In the genomic region with DNA sequence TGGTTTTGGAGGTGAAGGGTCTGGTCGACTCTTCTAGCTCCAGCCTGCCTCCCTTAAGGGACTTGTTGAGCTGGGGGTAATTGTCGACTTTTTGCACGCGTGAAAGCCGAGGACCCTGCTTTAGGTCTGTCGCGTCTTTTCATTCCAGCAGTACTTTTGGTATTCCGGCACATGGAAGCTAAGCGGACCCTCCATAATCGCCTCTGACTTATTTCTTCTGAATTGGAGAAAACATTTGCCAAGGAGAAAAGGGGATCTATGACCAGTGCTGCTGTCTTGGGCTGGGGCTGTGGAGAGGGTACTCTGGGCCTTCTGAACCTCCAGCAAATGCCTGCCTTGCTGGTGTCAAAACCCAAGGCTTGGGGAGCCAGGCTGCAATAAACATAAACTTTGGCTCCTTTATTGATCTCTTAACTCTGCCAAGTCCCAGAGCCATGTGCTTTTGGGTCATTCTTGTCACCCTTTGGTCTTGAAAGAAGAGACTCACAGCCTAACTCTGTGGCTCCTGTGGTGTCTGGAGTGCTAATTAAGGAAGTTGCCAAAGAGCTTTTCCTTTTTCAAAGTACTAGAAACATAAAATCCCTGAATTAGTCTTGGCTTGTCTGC, we compare ENCODE assay signal across 8 mouse cellular contexts. TPM values are rescaled to one million over a fixed set of nuclear protein-coding genes. Genes with fewer than 3 reads are reported as not detected.
A peak's percentile ranks its signal among the peaks of the same experiment; 100 is the strongest.
DNase-seq lines count a peak whose midpoint lies in the region; ATAC-seq lines count a peak whose summit lies in the region.

No protein-coding gene starts in this region.

- DNase-seq in adrenal gland, adult 2 months: peak; percentile 40
- DNase-seq in adrenal gland, adult (ENCODE audit: inconsistent age in 2 of 2, low spot score in 1 of 2): no peak
- DNase-seq in spleen, postnatal 10 days (ENCODE audit: low spot score in 2 of 2): peak; percentile 21 to 28
- DNase-seq in spleen, postnatal 14 days (ENCODE audit: low spot score in 2 of 2): no peak
- peak; percentile 56 for DNase-seq in intestine, embryonic 14.5 days (ENCODE audit: low spot score)
- DNase-seq in gastrocnemius, postnatal 36 days: no peak
- no peak for DNase-seq in urinary bladder, postnatal 4 days (ENCODE audit: low spot score in 2 of 2)

- peaks cover 10% of the 10 kb centered on the region for H3K4me1 ChIP-seq in intestine, embryonic 14.5 days (replicated peaks; ENCODE audit: control insufficient read depth, insufficient read depth, low read length)
- peaks cover 37% of the 10 kb centered on the region for H3K4me1 ChIP-seq in midbrain, embryonic 13.5 days (replicated peaks)

- no peaks in the 10 kb centered on the region for H3K36me3 ChIP-seq in intestine, embryonic 14.5 days (ENCODE audit: control insufficient read depth, insufficient read depth, low read length)
- H3K36me3 ChIP-seq in midbrain, embryonic 13.5 days: no peaks in the 10 kb centered on the region

- WGBS in intestine, embryonic 14.5 days: 3% methylated on average over 10 of the region's 10 CpGs
- 3% methylated on average over 10 of the region's 10 CpGs for WGBS in midbrain, embryonic 13.5 days

- no peaks in the 10 kb centered on the region for H3K9me3 ChIP-seq in intestine, embryonic 14.5 days (ENCODE audit: control insufficient read depth, low read length)
- no peaks in the 10 kb centered on the region for H3K9me3 ChIP-seq in midbrain, embryonic 13.5 days

- intact Hi-C loops in gastrocnemius, postnatal 36 days (cut with DNase I): no loop called here

- H3K27ac ChIP-seq in intestine, embryonic 14.5 days (ENCODE audit: low read depth): peak overlapping the region; percentile 74
- peak overlapping the region; percentile 95 for H3K27ac ChIP-seq in midbrain, embryonic 13.5 days

- no peak for ATAC-seq in intestine, embryonic 14.5 days (replicated peaks; ENCODE audit: low FRiP score, low TSS enrichment, low read depth)
- no peak; the same call in 1 of the 2 replicates for ATAC-seq in midbrain, embryonic 13.5 days

- no peaks in the 10 kb centered on the region for H3K27me3 ChIP-seq in intestine, embryonic 14.5 days (replicated peaks; ENCODE audit: control insufficient read depth, insufficient read depth, low read length)
- no peaks in the 10 kb centered on the region for H3K27me3 ChIP-seq in midbrain, embryonic 13.5 days

- peak overlapping the region; percentile 81 for H3K9ac ChIP-seq in intestine, embryonic 14.5 days (ENCODE audit: low read length)
- H3K9ac ChIP-seq in midbrain, embryonic 13.5 days (replicated peaks): peak overlapping the region; percentile 90

- peak overlapping the region; percentile 64 for H3K4me2 ChIP-seq in intestine, embryonic 14.5 days (ENCODE audit: low read length)
- H3K4me2 ChIP-seq in midbrain, embryonic 13.5 days (replicated peaks): peak overlapping the region; percentile 62

- H3K4me3 ChIP-seq in intestine, embryonic 14.5 days (ENCODE audit: low read depth, low read length): peak overlapping the region; percentile 95
- peak overlapping the region; percentile 91 for H3K4me3 ChIP-seq in midbrain, embryonic 13.5 days (replicated peaks)

RNA-seq across cellular contexts. Expression of gene Gm20695, which starts 0.7 kb away (rescaled TPM):
- total RNA-seq in adrenal gland, adult 2 months (2021): under 1 TPM in 1 of 2 experiments, not detected in 1; 0.52 TPM
- polyA plus RNA-seq in adrenal gland, adult 2 months (2012; rRNA removed): not detected in 2 replicates
- 1.7 and 2.0 TPM in 2 replicates for polyA plus RNA-seq in intestine, embryonic 14.5 days (2014; fragmentation: Nextera tagmentation; extraction: Ambion mirVana)
- polyA plus RNA-seq in midbrain, embryonic 13.5 days (2015; fragmentation: Nextera tagmentation; extraction: Ambion mirVana): 1.6 and 4.9 TPM in 2 replicates
- total RNA-seq in gastrocnemius, postnatal 36 days (2021): not detected

RNA-seq across cellular contexts. Expression of gene Zfp597, which starts 0.8 kb away (rescaled TPM):
- 10 to 100 TPM; 11.7 to 19.7 TPM for total RNA-seq in adrenal gland, adult 2 months (2021)
- 3.2 and 4.1 TPM in 2 replicates for polyA plus RNA-seq in adrenal gland, adult 2 months (2012; rRNA removed)
- 5.8 and 6.0 TPM in 2 replicates for polyA plus RNA-seq in intestine, embryonic 14.5 days (2014; fragmentation: Nextera tagmentation; extraction: Ambion mirVana)
- polyA plus RNA-seq in midbrain, embryonic 13.5 days (2015; fragmentation: Nextera tagmentation; extraction: Ambion mirVana): 15.2 and 17.5 TPM in 2 replicates
- 1 to 10 TPM; 5.6 to 7.0 TPM for total RNA-seq in gastrocnemius, postnatal 36 days (2021)

RNA-seq across cellular contexts. Expression of gene Naa60, which starts 13.0 kb away (rescaled TPM):
- total RNA-seq in adrenal gland, adult 2 months (2021): 100 to 1,000 TPM in 1 of 2 experiments, 10 to 100 TPM in 1; 75.7 to 106 TPM
- polyA plus RNA-seq in adrenal gland, adult 2 months (2012; rRNA removed): 91.3 and 122 TPM in 2 replicates
- 46.9 and 47.3 TPM in 2 replicates for polyA plus RNA-seq in intestine, embryonic 14.5 days (2014; fragmentation: Nextera tagmentation; extraction: Ambion mirVana)
- polyA plus RNA-seq in midbrain, embryonic 13.5 days (2015; fragmentation: Nextera tagmentation; extraction: Ambion mirVana): 79.7 and 80.5 TPM in 2 replicates
- total RNA-seq in gastrocnemius, postnatal 36 days (2021): 10 to 100 TPM; 30.5 to 33.2 TPM

RNA-seq across cellular contexts. Expression of gene 1700037C18Rik, which starts 23.3 kb away (rescaled TPM):
- total RNA-seq in adrenal gland, adult 2 months (2021): 1 to 10 TPM; 4.0 to 6.3 TPM
- 11.4 and 11.9 TPM in 2 replicates for polyA plus RNA-seq in adrenal gland, adult 2 months (2012; rRNA removed)
- 4.8 and 5.3 TPM in 2 replicates for polyA plus RNA-seq in intestine, embryonic 14.5 days (2014; fragmentation: Nextera tagmentation; extraction: Ambion mirVana)
- polyA plus RNA-seq in midbrain, embryonic 13.5 days (2015; fragmentation: Nextera tagmentation; extraction: Ambion mirVana): 11.1 and 12.2 TPM in 2 replicates
- total RNA-seq in gastrocnemius, postnatal 36 days (2021): 1 to 10 TPM; 2.1 to 2.6 TPM

RNA-seq across cellular contexts. Expression of gene Cluap1, which starts 23.4 kb away (rescaled TPM):
- total RNA-seq in adrenal gland, adult 2 months (2021): 10 to 100 TPM; 14.4 to 18.2 TPM
- polyA plus RNA-seq in adrenal gland, adult 2 months (2012; rRNA removed): 10.3 and 15.2 TPM in 2 replicates
- 21.8 and 24.3 TPM in 2 replicates for polyA plus RNA-seq in intestine, embryonic 14.5 days (2014; fragmentation: Nextera tagmentation; extraction: Ambion mirVana)
- polyA plus RNA-seq in midbrain, embryonic 13.5 days (2015; fragmentation: Nextera tagmentation; extraction: Ambion mirVana): 33.2 and 33.4 TPM in 2 replicates
- 1 to 10 TPM; 7.6 to 9.1 TPM for total RNA-seq in gastrocnemius, postnatal 36 days (2021)

Comparison
In these comparisons a context has a peak if more than half of its experiments do, and no peak if none do; other contexts are left out.
1. DNase-seq: peak in adrenal gland, adult 2 months (single experiment), spleen, postnatal 10 days (2 of 2) and intestine, embryonic 14.5 days (single experiment); none in adrenal gland, adult (0 of 2), spleen, postnatal 14 days (0 of 2), gastrocnemius, postnatal 36 days (0 of 2) and urinary bladder, postnatal 4 days (0 of 2).